Mouse (Mus musculus) lung, postnatal 4 days (tissue): ENCODE measurements around the gene Sipa1.
A peak's percentile ranks its signal among the peaks of the same experiment; 100 is the strongest.

ENCODE experiments used
- DNase-seq, 2 experiments: peaks; one replicate each; pipeline ENCODE4 v3.0.0; 2021

Gene Sipa1

DNA sequence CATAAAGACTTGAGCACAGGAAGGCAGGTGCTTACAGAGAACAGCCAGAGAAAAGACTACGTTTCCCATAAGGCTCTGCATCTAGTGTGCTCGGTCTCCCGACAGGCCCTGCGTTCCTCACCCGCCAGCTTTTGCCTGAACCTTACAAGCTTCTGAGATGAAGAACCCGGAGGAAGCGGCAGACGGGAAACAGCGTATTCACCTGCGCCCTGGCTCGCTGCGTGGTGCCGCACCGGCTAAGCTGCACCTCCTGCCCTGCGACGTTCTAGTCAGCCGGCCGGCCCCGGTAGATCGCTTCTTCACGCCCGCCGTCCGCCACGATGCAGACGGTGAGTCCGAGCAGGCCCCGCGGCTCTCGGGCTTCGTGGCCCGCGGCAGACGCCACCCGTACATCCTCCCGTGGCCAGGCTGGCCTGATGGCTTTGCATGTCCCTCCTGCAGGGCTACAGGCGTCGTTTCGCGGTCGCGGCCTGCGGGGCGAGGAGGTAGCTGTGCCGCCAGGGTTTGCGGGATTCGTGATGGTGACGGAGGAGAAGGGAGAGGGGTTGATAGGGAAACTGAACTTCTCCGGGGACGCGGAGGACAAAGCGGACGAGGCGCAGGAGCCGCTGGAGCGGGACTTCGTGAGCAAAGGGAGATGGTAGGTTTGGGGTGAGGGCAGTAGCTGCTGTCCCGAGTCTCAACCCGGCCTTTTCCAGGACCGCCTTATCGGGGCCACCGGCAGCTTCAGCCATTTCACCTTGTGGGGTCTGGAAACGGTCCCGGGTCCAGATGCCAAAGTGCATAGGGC, 61.6 kb downstream of the Sipa1 start, which contains the start of gene Rnaseh2c:
Gene Rnaseh2c, plus strand, starts transcription at position 122 of the 790 bp plus-strand sequence.
- peak; percentile 79 to 81 for DNase-seq
